Mouse (Mus musculus) 3T3-L1 (cell line): ENCODE data around the gene Bdp1.
A peak's percentile ranks its signal among the peaks of the same experiment; 100 is the strongest.
"Not testable (repeated sequence)": the region's sequence is repeated elsewhere in the genome, so short reads cannot be mapped to it uniquely, and the experiment has no call there.

ENCODE experiments used
- DNase-seq: peaks from one replicate; pipeline ENCODE4 v3.0.0-alpha.2; 2015; ENCODE audit warnings: low read depth, low spot score

Gene Bdp1

GRCm38 (mm10) chr13:100103748-100104254 lies at the start of gene Bdp1:
TSS of gene Bdp1 (minus strand) at chr13:100104070.
- DNase-seq: peak; percentile 88

GRCm38 (mm10) chr13:100152659-100153058 lies 48.8 kb upstream of the Bdp1 start:
- DNase-seq: peak; percentile 6

GRCm38 (mm10) chr13:100141646-100142314 lies 37.9 kb upstream of the Bdp1 start:
- no peak for DNase-seq

GRCm38 (mm10) chr13:100125258-100125643 lies 21.4 kb upstream of the Bdp1 start:
- DNase-seq: peak; percentile 37

GRCm38 (mm10) chr13:100124423-100125257 lies 20.8 kb upstream of the Bdp1 start, which contains the start of gene Smn1:
TSS of gene Smn1 (plus strand) at chr13:100124852.
- peak; percentile 93 for DNase-seq

- no peak for DNase-seq
Observed at GRCm38 (mm10) chr13:100123970-100124369, 20.1 kb upstream of the Bdp1 start.

GRCm38 (mm10) chr13:100112218-100112972 lies 8.5 kb upstream of the Bdp1 start:
- peak; percentile 63 for DNase-seq

- DNase-seq: peak; percentile 64
Observed at GRCm38 (mm10) chr13:100107652-100108472, 4.0 kb upstream of the Bdp1 start, which contains the start of gene Serf1. TSS of gene Serf1 (plus strand) at chr13:100108012.

GRCm38 (mm10) chr13:100103052-100103658 lies 715 bp downstream of the Bdp1 start:
- peak; percentile 30 for DNase-seq

GRCm38 (mm10) chr13:100098808-100099207 lies 5.1 kb downstream of the Bdp1 start:
- no peak for DNase-seq

- no peak for DNase-seq
Observed at GRCm38 (mm10) chr13:100071473-100071872, 32.4 kb downstream of the Bdp1 start.

GRCm38 (mm10) chr13:100067821-100068220 lies 36.0 kb downstream of the Bdp1 start:
- DNase-seq: no peak

- DNase-seq: no peak
Observed at GRCm38 (mm10) chr13:100063936-100064335, 39.9 kb downstream of the Bdp1 start.

- DNase-seq: not testable (repeated sequence)
Observed at GRCm38 (mm10) chr13:100057738-100058137, 46.1 kb downstream of the Bdp1 start.

- DNase-seq: no peak
Observed at GRCm38 (mm10) chr13:100026013-100026412, 77.9 kb downstream of the Bdp1 start.

- DNase-seq: no peak
Observed at GRCm38 (mm10) chr13:100016891-100017290, 87.0 kb downstream of the Bdp1 start.

GRCm38 (mm10) chr13:100015937-100016336 lies 87.9 kb downstream of the Bdp1 start:
- no peak for DNase-seq

GRCm38 (mm10) chr13:100014906-100015895 lies 88.7 kb downstream of the Bdp1 start, which contains the start of gene Mccc2:
TSS of gene Mccc2 (minus strand) at chr13:100015639.
- peak; percentile 93 for DNase-seq

- DNase-seq: no peak
Observed at GRCm38 (mm10) chr13:100005911-100006496, 97.9 kb downstream of the Bdp1 start.
